Mouse (Mus musculus) urinary bladder, postnatal 25 days (tissue): Measurements from ENCODE around the gene Nudt1.
"Not testable (repeated sequence)": the region's sequence is repeated elsewhere in the genome, so short reads cannot be mapped to it uniquely, and the experiment has no call there.

Source experiments
- DNase-seq: peaks from one replicate; pipeline ENCODE4 v3.0.0; 2022; ENCODE audit warnings: low spot score

Nudt1 gene

DNA sequence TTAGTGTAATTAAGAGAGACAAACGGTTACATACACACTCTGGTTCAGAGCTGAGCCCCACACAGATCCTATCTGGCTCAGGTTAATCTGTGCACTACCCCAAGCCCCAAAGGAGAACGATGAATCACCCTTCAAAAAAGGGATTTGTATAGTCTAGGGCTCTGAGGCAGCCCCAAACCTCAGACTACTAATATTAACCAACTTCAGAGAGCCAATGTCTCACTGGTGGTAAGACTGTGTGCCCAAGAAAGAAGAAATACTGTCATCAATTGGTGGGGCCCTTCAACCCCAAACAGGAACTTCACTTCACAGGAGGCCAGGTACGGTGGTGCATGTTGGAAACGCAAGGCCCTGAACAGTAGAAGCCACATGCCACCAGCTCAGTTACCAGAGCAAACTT is 23.8 kb downstream of the Nudt1 start:
- no peak for DNase-seq

DNA sequence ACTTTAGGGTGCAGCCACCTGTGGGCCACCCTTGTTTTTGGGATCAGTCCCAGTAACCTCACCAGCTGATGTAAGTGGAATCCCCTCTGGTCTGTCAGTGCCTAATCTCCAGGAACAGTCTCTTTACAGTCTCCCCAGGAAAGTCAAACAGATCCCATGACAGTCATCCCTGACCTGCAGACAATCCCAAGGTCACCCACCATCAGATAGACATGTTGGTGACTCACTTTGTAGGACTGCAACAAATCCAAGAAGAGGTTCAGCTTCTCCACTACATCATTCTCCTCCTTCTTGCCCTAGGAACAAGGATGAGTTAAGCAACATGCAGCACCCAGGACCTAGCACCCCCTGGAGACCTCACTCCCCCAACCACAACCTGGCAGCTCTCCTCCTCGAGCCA is 24.6 kb downstream of the Nudt1 start:
- DNase-seq = no peak

DNA sequence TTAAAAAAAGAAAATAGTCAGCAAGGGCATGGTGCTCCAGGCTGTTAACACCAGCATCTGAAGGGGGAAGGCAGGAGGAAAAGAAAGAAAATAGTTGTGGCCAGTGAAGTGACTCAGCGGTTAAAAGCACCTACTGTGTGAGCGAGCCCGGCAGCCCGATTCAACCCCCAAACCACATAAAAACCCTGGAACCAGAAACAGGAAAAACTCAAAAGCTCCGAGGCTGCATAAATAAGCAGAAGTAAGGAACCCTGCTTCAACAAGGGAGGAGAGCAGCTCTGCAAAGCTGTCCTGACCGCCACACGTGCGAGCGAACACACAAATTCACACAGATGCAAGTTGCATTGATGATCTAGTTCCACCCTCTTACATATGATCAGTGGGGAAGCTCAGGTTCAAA is 28.4 kb downstream of the Nudt1 start:
- DNase-seq = no peak

DNA sequence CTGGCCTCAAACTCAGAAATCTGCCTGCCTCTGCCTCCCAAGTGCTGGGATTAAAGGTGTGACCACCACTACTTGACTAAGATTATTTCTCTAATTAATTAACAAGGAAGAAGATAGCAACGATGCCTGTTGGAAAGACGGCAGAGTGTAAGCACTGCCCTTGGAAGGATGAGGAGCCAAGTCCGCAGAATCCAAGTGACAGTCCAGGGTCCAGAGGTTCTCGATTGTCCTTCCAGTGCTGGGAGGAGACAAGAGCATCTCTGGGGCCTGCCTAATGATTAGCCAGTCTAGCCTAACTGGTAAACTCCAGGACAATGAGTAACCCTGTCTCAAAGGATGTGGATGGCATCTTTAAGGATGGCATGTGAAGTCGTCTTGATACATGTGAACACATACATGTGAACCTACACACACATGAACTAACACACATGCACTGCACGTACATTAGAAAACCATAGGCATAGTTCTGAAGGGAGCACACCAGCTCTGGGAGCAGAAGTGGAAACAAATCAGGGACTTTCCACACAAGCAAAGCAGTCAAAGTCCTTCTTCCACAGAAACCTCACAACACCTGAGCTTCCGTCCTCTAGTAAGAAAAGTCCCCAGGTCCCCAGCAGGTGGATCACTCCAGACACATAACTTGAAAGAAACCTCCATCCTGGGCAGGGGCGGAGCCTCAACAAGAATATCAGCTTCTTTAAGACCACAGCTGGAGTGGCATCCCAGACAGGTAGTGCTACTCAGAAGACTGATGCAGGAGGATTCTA is 29.5 kb downstream of the Nudt1 start:
- no peak for DNase-seq

GRCm38 (mm10) chr5:140352352-140352751 is 30.9 kb downstream of the Nudt1 start:
- no peak for DNase-seq

- no peak for DNase-seq
Measured at GRCm38 (mm10) chr5:140355934-140356333, 34.5 kb downstream of the Nudt1 start.

DNA sequence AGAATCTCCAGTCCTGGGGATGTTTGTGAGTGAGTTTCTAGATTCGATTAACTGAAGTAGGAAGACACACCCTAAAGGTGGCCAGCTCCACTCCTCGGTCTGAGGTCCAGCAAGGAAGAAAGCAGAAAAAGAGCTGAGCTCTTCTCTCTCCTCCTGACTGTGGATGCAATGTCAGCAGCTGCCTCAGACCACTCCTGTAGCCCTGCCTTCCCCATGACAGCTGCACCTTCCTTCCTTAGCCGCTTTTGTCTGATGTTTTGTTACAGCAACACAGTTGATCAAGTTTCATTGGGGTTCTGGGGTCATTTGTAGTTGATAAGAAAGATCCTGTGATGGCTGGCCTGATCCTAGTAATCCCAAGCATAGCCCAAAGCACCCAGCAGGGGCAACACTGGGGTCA is 36.0 kb downstream of the Nudt1 start:
- DNase-seq = no peak

GRCm38 (mm10) chr5:140359930-140360674 is 38.6 kb downstream of the Nudt1 start:
- DNase-seq = no peak

DNA sequence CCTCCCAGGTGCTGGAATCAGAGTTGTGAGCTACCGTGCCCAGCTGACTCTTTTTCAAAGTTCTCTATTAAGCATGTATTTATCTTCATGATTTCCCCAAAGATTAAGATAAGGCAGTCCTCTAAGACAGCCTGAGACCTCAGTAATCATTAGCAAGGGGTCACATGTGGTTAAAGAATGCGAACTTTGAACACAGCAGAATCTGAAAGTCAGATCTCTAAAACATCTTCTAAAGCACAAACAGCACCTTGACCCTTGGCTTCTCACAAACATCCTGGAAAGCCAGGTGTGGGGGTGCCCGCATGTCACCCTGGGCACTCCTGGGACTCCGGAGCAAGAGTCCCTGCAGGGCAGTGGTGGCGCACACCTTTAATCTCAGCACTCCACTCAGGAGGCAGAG is 43.0 kb downstream of the Nudt1 start:
- no peak for DNase-seq

GRCm38 (mm10) chr5:140368126-140368525 is 46.7 kb downstream of the Nudt1 start:
- not testable (repeated sequence) for DNase-seq

- DNase-seq = peak; percentile 31
Measured at GRCm38 (mm10) chr5:140368926-140369325, 47.5 kb downstream of the Nudt1 start.

- DNase-seq = no peak
Measured at GRCm38 (mm10) chr5:140369466-140369865, 48.0 kb downstream of the Nudt1 start.

- DNase-seq = no peak
Measured at GRCm38 (mm10) chr5:140370446-140371254, 49.2 kb downstream of the Nudt1 start.

DNA sequence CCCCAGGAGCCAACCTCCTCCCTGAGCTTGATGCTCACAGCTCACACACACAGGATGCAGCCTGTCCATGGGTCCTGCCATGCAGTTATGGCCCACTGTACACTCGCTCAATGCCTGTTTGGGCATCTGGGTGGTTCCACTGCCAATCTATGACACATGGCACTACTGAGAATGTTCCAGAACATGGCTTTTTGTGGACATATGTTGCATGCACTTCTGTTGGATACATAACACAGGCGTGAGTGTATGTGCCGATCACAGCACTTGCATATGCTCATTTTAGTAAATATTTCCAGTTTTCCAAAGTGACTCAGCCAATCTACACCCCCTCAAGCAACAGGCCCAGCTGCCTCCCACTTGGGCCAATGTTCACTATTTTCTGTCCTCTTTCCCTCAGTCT is 50.2 kb downstream of the Nudt1 start:
- no peak for DNase-seq

DNA sequence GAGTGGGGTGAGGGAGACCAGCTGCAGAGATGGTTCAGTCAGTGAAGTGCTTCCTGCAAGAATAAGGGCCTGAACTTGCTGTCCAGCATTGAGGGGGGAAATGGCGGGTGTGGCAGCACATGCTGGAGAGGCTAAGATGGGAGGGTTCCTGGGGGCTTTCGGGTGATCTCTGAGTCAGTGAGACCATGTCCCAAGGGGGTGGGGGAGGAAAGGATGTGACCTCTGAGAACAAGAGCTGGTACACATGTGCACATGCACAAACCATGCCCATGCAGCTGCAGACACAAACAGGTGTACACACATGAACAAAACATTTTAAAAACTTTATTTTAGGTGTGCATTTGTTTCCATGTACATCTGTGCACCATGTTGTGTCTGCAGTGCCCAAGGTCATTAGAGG is 52.3 kb downstream of the Nudt1 start:
- DNase-seq = no peak

GRCm38 (mm10) chr5:140374226-140374625 is 52.8 kb downstream of the Nudt1 start:
- DNase-seq = no peak

GRCm38 (mm10) chr5:140375249-140375829 is 53.9 kb downstream of the Nudt1 start:
- DNase-seq = no peak

DNA sequence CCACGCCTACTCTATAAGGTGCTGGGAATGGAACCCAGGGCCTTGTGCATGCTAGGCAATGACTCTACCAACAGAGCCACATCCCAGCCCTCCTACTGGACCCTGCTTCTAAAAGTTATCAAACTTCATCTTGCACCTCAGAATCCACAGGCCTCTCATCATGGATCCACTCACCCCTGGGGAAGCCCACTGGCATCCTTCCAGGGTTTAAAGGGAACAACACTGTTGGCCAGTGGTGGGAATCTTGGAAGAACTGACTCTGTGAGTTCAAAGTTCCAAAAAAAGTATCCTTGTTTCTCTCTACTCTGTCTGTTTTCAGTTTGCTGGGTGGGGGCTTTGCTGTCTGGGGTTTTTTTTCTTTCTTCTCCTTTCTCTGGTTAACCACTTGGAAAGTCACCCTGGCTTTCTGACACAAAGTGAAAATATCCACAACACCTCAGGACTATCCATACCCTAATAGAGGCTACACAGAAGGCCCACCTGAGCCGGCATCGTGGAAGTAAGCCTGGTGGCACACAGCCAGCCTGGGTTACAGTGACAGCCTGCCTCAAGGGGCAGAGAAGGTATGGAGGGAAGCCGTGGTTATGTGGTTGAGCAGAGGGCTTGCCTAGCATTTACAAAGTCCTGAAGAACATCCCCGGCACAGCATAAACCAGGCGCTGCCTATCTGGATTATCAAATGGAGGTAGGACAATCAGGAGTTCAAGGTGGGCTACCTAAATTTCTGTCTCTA is 56.8 kb downstream of the Nudt1 start:
- no peak for DNase-seq

GRCm38 (mm10) chr5:140379299-140379698 is 57.8 kb downstream of the Nudt1 start:
- DNase-seq = no peak

GRCm38 (mm10) chr5:140381156-140381555 is 59.7 kb downstream of the Nudt1 start:
- no peak for DNase-seq

DNA sequence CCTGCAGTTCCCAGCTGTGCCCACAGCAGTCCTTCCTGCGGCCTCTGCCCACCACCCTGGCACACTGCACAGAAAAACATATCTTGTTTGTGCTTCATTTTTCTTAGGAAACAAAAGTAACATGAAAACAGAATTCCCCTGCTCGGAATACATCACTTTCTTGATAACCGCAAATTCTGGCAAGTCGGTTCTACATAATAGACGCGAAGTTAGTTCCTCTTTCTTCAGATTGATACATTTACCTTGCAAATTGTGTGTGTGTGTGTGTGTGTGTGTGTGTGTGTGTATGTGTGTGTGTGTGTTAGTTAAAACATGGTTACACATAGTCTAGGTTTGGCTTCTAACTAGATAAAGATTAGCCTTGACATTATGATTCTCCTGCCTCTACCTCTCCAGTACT is 61.2 kb downstream of the Nudt1 start:
- no peak for DNase-seq

GRCm38 (mm10) chr5:140383559-140383958 is 62.1 kb downstream of the Nudt1 start:
- DNase-seq = no peak
